ENCODE assay signal across 24 mouse cellular contexts in genomic region chr5:95911006-95911405, GRCm38 (mm10). TPM values are rescaled to one million over a fixed set of nuclear protein-coding genes. Genes with fewer than 3 reads are reported as not detected.
"Had no signal": no experiment of that assay in that cellular context is flagged by ENCODE, and none has a peak within 500 bp of the region (broad histone marks: within the 10 kb centered on the region; RNA-seq: fewer than 3 reads in every experiment).

No protein-coding gene starts in this region.

- H3K27me3 ChIP-seq: kidney, embryonic 15.5 days; limb, embryonic 13.5 days; liver, embryonic 12.5 days; liver, embryonic 15.5 days had no signal

- H3K4me2 ChIP-seq: kidney, embryonic 15.5 days; limb, embryonic 13.5 days; liver, embryonic 12.5 days; liver, embryonic 15.5 days; midbrain, embryonic 11.5 days had no signal

- DNase-seq: kidney, adult 11 months; kidney, adult 8-10 months; kidney, postnatal 10 days; kidney, postnatal 36 days; liver; lung, adult 2 months; lung, postnatal 14 days; lung, postnatal 4 days; midbrain, embryonic 14.5 days; right cerebral cortex, postnatal 14 days; right cerebral cortex, postnatal 4 days; thymus, postnatal 25 days had no signal

- H3K27ac ChIP-seq: kidney, embryonic 15.5 days; limb, embryonic 10.5 days; limb, embryonic 13.5 days; liver, embryonic 12.5 days; liver, embryonic 15.5 days; stomach, postnatal 0 days had no signal

- H3K9ac ChIP-seq: kidney, embryonic 15.5 days; limb, embryonic 13.5 days; liver, embryonic 12.5 days; liver, embryonic 15.5 days had no signal

- H3K36me3 ChIP-seq: kidney, embryonic 15.5 days; limb, embryonic 10.5 days; limb, embryonic 13.5 days; liver, embryonic 12.5 days; liver, embryonic 15.5 days had no signal

- ATAC-seq: liver, embryonic 12.5 days had no signal

- H3K4me3 ChIP-seq: kidney, embryonic 15.5 days; limb, embryonic 10.5 days; limb, embryonic 13.5 days; liver, embryonic 12.5 days; liver, embryonic 15.5 days had no signal

- H3K9me3 ChIP-seq: kidney, embryonic 15.5 days; limb, embryonic 10.5 days; limb, embryonic 13.5 days; liver, embryonic 12.5 days; liver, embryonic 15.5 days had no signal

- H3K4me1 ChIP-seq: kidney, embryonic 15.5 days; limb, embryonic 10.5 days; limb, embryonic 13.5 days; liver, embryonic 12.5 days; liver, embryonic 15.5 days had no signal

RNA-seq across cellular contexts. Expression of gene Cxcl13, which starts 45.7 kb away (rescaled TPM):
- total RNA-seq: layer of hippocampus, postnatal 14 days; left cerebral cortex, adult 18-20 months; left cerebral cortex, postnatal 25 days; megakaryocyte progenitor cell, adult 5-6 weeks; megakaryocyte-erythroid progenitor cell, adult 5-6 weeks had no signal
- polyA plus RNA-seq: midbrain, embryonic 11.5 days; midbrain, embryonic 14.5 days had no signal
